Mouse (Mus musculus) G1E (cell line): ENCODE measurements around the gene Tdrd7.

Source experiments
- CTCF ChIP-seq: IDR thresholded peaks from 2 replicates; pipeline ENCODE4 v1.5.1; 2012; ENCODE audit warnings: low read depth, low read length, inconsistent platforms, mixed read lengths
- GATA1 ChIP-seq: IDR thresholded peaks from 2 replicates; pipeline ENCODE4 v1.6.1; 2012; ENCODE audit warnings: borderline replicate concordance, low read length, inconsistent platforms, mixed read lengths
- GATA2 ChIP-seq: IDR thresholded peaks from 2 replicates; pipeline ENCODE4 v1.6.1; 2012; ENCODE audit warnings: low read depth, low read length, inconsistent platforms, borderline replicate concordance
- POLR2AphosphoS5 ChIP-seq: IDR thresholded peaks from 2 replicates; pipeline ENCODE4 v1.6.1; 2012; ENCODE audit warnings: low read depth, low read length, inconsistent platforms; ENCODE audit not compliant: insufficient replicate concordance
- TAL1 ChIP-seq: conservative IDR thresholded peaks from 2 replicates; pipeline ENCODE4 v1.6.1; 2012; ENCODE audit warnings: low read depth, low read length, inconsistent platforms, mixed read lengths

DNA sequence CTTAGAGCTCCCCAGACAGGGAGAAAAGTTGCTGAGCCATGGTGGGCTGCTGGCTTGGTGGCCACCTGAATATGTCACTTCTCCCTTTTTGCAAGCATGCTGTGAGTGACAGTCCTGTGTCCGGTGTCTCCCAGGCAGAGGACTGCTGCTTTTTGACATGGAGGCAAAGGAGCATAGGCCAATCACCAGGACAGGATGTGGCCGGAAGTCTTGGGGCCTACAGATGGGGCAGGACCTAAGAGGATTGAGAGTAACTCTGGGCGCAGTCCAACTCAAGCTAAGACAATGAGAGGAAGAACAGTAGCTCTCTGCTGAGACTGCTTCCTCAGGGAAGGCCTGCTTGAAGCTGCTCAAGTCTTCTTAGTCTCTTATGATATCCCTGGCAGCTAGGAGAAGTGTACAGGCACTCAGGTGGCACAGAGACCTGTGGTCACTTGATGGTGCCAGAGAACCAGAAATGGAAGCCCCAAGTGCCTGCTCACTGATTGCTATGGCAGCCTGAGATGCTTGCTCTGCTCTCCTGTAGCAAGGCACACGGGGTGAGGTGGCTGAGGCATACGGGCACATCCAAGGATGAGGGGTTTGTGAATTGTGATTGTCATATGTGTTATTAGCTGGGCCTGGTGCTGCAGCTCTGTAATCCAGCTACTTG, 43.1 kb downstream of the Tdrd7 start:
- TF ChIP-seq CTCF (no peak), POLR2AphosphoS5 (no peak), GATA1 (no peak), TAL1 (no peak), GATA2 (no peak)
